Mouse (Mus musculus) liver, embryonic 11.5 days (tissue): ENCODE results near the gene Trappc3. TPM values are rescaled to one million over a fixed set of nuclear protein-coding genes. Genes with fewer than 3 reads are reported as not detected.

Experiments
- ATAC-seq: fragments of 200-750 bp; cut with Nextera tagmentation; replicated peaks from 2 replicates; pipeline ENCODE4 v1.8.0; 2017; ENCODE audit warnings: moderate number of reproducible peaks, mild to moderate bottlenecking, moderate TSS enrichment, moderate library complexity; ENCODE audit not compliant: low FRiP score
- DNase-seq: peaks from one replicate; pipeline ENCODE4 v3.0.0-alpha.2; 2017; ENCODE audit warnings: low spot score
- H3K27ac ChIP-seq: fragments of 300-500 bp; sonication (generic); 2 replicates; pipeline ENCODE4 v1.5.1; 2014; ENCODE audit warnings: mild to moderate bottlenecking, low read depth, low read length, control low read depth
- H3K27me3 ChIP-seq: fragments of 300-500 bp; sonication (generic); replicated peaks from 2 replicates; pipeline ENCODE4 v1.6.1; 2014; ENCODE audit warnings: low read length, mixed read lengths; ENCODE audit not compliant: control insufficient read depth, insufficient read depth
- H3K36me3 ChIP-seq: fragments of 300-500 bp; sonication (generic); 2 replicates; pipeline ENCODE4 v1.6.1; 2014; ENCODE audit warnings: mild to moderate bottlenecking, low read length, moderate library complexity, mixed read lengths; ENCODE audit not compliant: control insufficient read depth, insufficient read depth
- H3K4me1 ChIP-seq: fragments of 300-500 bp; sonication (generic); replicated peaks from 2 replicates; pipeline ENCODE4 v1.6.1; 2014; ENCODE audit warnings: low read length, mixed read lengths; ENCODE audit not compliant: control insufficient read depth, insufficient read depth
- H3K4me2 ChIP-seq: fragments of 300-500 bp; sonication (generic); 2 replicates; pipeline ENCODE4 v1.6.1; 2014; ENCODE audit warnings: mild to moderate bottlenecking, control low read depth, moderate library complexity
- H3K4me3 ChIP-seq: fragments of 300-500 bp; sonication (generic); 2 replicates; pipeline ENCODE4 v1.5.1; 2014; ENCODE audit warnings: low read depth, low read length, control low read depth
- H3K9ac ChIP-seq: fragments of 300-500 bp; sonication (generic); 2 replicates; pipeline ENCODE4 v1.6.1; 2014; ENCODE audit warnings: low read depth, low read length, control low read depth
- H3K9me3 ChIP-seq: fragments of 300-500 bp; sonication (generic); 2 replicates; pipeline ENCODE4 v1.6.1; 2016; ENCODE audit warnings: low read length, inconsistent platforms, mixed read lengths; ENCODE audit not compliant: control insufficient read depth
- WGBS: fragments of 180-500 bp; shearing (Covaris S2); extraction: QIAGEN DNeasy Blood & Tissue Kit; methylation state at CpG from one replicate; pipeline ENCODE4 v1.1.7; 2014; 5-methylcytosine and 5-hydroxymethylcytosine counted together
- polyA plus RNA-seq: library from polyadenylated mRNA; unstranded; fragments of >200 nt; fragmentation: Nextera tagmentation; extraction: Ambion mirVana; gene quantifications from 2 replicates; pipeline ENCODE4 v1.2.1, GENCODE M21; 2014

Gene Trappc3
- polyA plus RNA-seq, 1 experiment from 2014 or later, result 20.6 TPM

DNA sequence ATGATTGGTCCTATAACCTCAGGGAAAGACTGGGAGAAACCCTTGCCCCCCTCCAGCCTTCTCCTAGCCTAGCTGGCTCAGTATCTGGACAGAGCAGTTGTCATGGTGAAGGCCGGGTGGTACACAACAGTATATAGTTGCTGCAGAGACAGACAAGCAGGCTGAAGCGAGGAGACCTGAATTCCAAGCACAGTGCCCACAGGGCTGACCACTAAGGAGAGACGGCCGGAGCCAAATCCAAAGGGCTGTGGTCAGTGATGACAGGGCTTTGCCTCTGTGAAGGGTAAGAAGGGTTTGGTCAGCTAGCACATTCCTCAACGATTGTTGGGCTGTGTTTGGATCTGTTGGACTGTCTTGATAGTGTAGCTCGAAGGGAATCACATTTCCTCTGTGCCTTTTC, 859 bp upstream of the Trappc3 start:
- Histone ChIP-seq H3K4me3 (no peak overlapping the region), H3K36me3 (no peaks in the 10 kb centered on the region), H3K27me3 (no peaks in the 10 kb centered on the region; the same call in 1 of the 2 replicates), H3K4me1 (peaks cover 53% of the 10 kb centered on the region), H3K27ac (peak overlapping the region; percentile 64; the same call in 1 of the 2 replicates), H3K9ac (0 out of 2 replicates have a peak overlapping the region, but pooled peaks have one; percentile 1), H3K4me2 (peak overlapping the region; percentile 65), H3K9me3 (no peaks in the 10 kb centered on the region)
- WGBS, result 68% methylated on average over 6 of the region's 6 CpGs
- DNase-seq (no peak), ATAC-seq (no peak)

DNA sequence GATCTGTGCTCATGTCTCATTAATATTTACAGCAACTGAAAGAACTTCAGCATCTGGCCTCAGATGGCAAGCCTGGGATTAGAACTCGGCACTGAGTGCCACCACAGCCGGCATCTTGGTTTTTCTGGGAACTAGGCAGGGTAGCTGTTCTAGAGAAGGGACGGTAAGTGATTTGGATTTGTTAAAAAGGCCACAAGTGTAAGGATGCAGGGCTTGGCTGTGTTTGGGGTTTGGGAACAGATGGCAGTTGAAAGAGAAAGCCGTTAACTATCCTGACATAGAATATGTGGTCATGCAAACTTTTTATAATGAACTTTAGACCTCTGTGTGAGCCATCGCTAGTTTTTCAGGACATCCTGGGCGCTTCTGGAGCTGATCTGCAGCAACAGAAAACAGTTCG, 450 bp upstream of the Trappc3 start:
- Histone ChIP-seq H3K36me3 (no peaks in the 10 kb centered on the region), H3K4me2 (peak overlapping the region; percentile 85), H3K27me3 (no peaks in the 10 kb centered on the region; the same call in 1 of the 2 replicates), H3K9me3 (no peaks in the 10 kb centered on the region), H3K4me3 (peak overlapping the region; percentile 82; the same call in 1 of the 2 replicates), H3K4me1 (peaks cover 53% of the 10 kb centered on the region), H3K9ac (no peak overlapping the region; the same call in 1 of the 2 replicates), H3K27ac (peak overlapping the region; percentile 64; the same call in 1 of the 2 replicates)
- ATAC-seq (no peak), DNase-seq (no peak)
- WGBS, result 52% methylated on average over 7 of the region's 7 CpGs

GRCm38 (mm10) chr4:126269292-126269691, 7.2 kb downstream of the Trappc3 start:
- no peak overlapping the region for H3K4me3 ChIP-seq
- 76% methylated on average over 3 of the region's 3 CpGs for WGBS
- no peak for ATAC-seq
- DNase-seq, result no peak
- no peaks in the 10 kb centered on the region for H3K27me3 ChIP-seq
- H3K9ac ChIP-seq, result no peak overlapping the region
- H3K36me3 ChIP-seq, result peaks cover 7% of the 10 kb centered on the region; the same call in 1 of the 2 replicates
- H3K4me1 ChIP-seq, result no peaks in the 10 kb centered on the region
- H3K27ac ChIP-seq, result no peak overlapping the region
- H3K9me3 ChIP-seq, result no peaks in the 10 kb centered on the region
- H3K4me2 ChIP-seq, result no peak overlapping the region

- H3K4me1 ChIP-seq, result no peaks in the 10 kb centered on the region; the same call in 1 of the 2 replicates
- no peak for ATAC-seq
- no peak overlapping the region for H3K9ac ChIP-seq
- no peak overlapping the region for H3K4me3 ChIP-seq
- no peaks in the 10 kb centered on the region for H3K9me3 ChIP-seq
- H3K4me2 ChIP-seq, result no peak overlapping the region
- no peak overlapping the region for H3K27ac ChIP-seq
- WGBS, result 84% methylated on average over 13 of the region's 13 CpGs
- H3K27me3 ChIP-seq, result no peaks in the 10 kb centered on the region
- peaks cover 9% of the 10 kb centered on the region; the same call in 1 of the 2 replicates for H3K36me3 ChIP-seq
- DNase-seq, result no peak
Observed at GRCm38 (mm10) chr4:126273753-126274152, 11.6 kb downstream of the Trappc3 start.

DNA sequence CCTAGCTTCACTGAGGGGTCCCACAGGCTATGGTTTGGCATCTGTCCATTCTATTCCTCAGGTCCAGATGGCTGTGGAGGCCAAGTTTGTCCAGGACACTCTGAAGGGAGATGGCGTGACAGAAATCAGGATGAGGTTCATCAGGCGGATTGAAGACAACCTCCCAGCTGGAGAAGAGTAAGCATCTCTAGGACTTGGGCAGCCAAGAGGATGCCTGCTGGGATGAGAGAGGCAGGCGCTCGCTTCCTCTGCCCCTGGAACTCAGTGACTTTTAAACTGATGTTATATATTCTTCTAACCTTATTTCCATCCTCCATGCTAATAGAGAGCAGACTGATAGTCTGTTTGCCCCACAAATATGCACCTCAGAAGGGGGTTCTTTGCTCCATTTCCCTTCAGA, 13.0 kb downstream of the Trappc3 start:
- H3K36me3 ChIP-seq, result peaks cover 9% of the 10 kb centered on the region; the same call in 1 of the 2 replicates
- ATAC-seq (no peak), DNase-seq (no peak)
- H3K27me3 ChIP-seq, result no peaks in the 10 kb centered on the region
- no peak overlapping the region for H3K4me3 ChIP-seq
- H3K4me1 ChIP-seq, result no peaks in the 10 kb centered on the region; the same call in 1 of the 2 replicates
- H3K9me3 ChIP-seq, result no peaks in the 10 kb centered on the region
- 91% methylated on average over 4 of the region's 4 CpGs for WGBS
- no peak overlapping the region for H3K9ac ChIP-seq
- H3K4me2 ChIP-seq, result no peak overlapping the region
- no peak overlapping the region for H3K27ac ChIP-seq

DNA sequence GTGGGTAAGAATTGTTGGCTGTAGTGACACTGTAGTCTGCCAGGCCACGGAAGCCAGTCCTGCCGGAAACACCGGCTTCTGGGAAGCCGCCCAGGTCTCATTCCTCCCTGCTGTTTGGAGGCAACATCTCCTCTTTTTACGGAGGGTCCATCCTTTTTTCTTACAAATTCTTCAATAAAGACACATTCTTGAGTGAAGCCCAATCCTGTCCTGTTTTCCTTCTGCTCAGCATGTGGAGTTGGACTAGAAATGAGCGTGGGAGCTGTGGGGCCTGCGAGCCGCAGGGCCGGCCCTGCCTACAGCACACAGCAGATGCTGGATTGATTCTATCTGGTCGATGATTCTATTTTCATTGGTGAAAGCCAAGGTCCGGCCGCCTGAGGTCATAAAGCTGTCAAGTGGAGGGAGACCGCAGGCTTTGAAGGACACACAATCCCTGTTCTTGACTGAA, 13.6 kb downstream of the Trappc3 start:
- Histone ChIP-seq H3K27me3 (no peaks in the 10 kb centered on the region), H3K4me2 (no peak overlapping the region), H3K4me3 (no peak overlapping the region), H3K9ac (no peak overlapping the region), H3K4me1 (no peaks in the 10 kb centered on the region; the same call in 1 of the 2 replicates), H3K9me3 (no peaks in the 10 kb centered on the region), H3K36me3 (peaks cover 9% of the 10 kb centered on the region; the same call in 1 of the 2 replicates), H3K27ac (no peak overlapping the region)
- 93% methylated on average over 13 of the region's 13 CpGs for WGBS
- DNase-seq (no peak), ATAC-seq (no peak)

GRCm38 (mm10) chr4:126277906-126278564, 15.9 kb downstream of the Trappc3 start:
- Histone ChIP-seq H3K9ac (no peak overlapping the region), H3K36me3 (peaks cover 9% of the 10 kb centered on the region; the same call in 1 of the 2 replicates), H3K4me1 (no peaks in the 10 kb centered on the region; the same call in 1 of the 2 replicates), H3K27me3 (no peaks in the 10 kb centered on the region), H3K9me3 (no peaks in the 10 kb centered on the region), H3K4me3 (no peak overlapping the region), H3K27ac (no peak overlapping the region), H3K4me2 (peak overlapping the region; percentile 24)
- ATAC-seq (peak; percentile 41; the same call in 1 of the 2 replicates), DNase-seq (no peak)
- 11% methylated on average over 13 of the region's 13 CpGs for WGBS

GRCm38 (mm10) chr4:126278565-126278915, 16.4 kb downstream of the Trappc3 start:
- no peak for DNase-seq
- no peak for ATAC-seq
- H3K9ac ChIP-seq, result no peak overlapping the region
- 52% methylated on average over 9 of the region's 9 CpGs for WGBS
- H3K4me2 ChIP-seq, result no peak overlapping the region; the same call in 1 of the 2 replicates
- peaks cover 7% of the 10 kb centered on the region; the same call in 1 of the 2 replicates for H3K36me3 ChIP-seq
- H3K4me1 ChIP-seq, result no peaks in the 10 kb centered on the region; the same call in 1 of the 2 replicates
- no peak overlapping the region for H3K27ac ChIP-seq
- no peak overlapping the region for H3K4me3 ChIP-seq
- no peaks in the 10 kb centered on the region for H3K27me3 ChIP-seq
- no peaks in the 10 kb centered on the region for H3K9me3 ChIP-seq

DNA sequence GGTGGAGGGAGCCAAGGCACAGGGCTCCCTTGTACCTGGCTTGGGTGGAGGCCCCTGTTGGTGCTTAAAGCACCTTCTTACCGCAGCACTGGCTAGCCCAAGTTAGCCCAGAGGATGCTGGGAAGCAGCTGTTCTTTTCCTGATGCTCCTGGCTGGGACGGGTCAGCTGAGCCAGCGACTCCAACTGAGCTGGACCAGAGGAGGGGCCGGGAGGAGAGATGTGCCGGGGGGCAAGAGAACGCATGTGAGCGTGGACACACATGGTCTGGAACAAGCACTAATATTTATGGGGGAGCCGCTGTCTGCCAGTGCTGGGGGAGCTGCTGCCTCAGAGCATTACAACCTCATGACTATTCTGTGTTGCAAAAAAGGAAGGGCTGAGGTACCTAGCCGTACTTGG, 16.8 kb downstream of the Trappc3 start:
- Histone ChIP-seq H3K27ac (no peak overlapping the region), H3K4me3 (no peak overlapping the region), H3K4me2 (no peak overlapping the region), H3K9ac (no peak overlapping the region), H3K4me1 (no peaks in the 10 kb centered on the region; the same call in 1 of the 2 replicates), H3K36me3 (peaks cover 4% of the 10 kb centered on the region; the same call in 1 of the 2 replicates), H3K27me3 (peaks cover 2% of the 10 kb centered on the region), H3K9me3 (no peaks in the 10 kb centered on the region)
- DNase-seq (no peak), ATAC-seq (no peak)
- 71% methylated on average over 9 of the region's 9 CpGs for WGBS
